Mouse (Mus musculus) gastrocnemius, postnatal 36 days (tissue): Measurements from ENCODE around the gene Pold1. TPM values are rescaled to one million over a fixed set of nuclear protein-coding genes. Genes with fewer than 3 reads are reported as not detected.

Source experiments
- DNase-seq, 2 experiments: peaks; one replicate each; pipeline ENCODE4 v3.0.0; 2022
- intact Hi-C: fragments of 180-260 bp; cut with DNase I; formaldehyde crosslinking; loops from one replicate; pipeline ENCODE4 v1.15.1; 2025
- long read RNA-seq, 2 experiments: library from polyadenylated mRNA; stranded (forward); transcript quantifications; one replicate each; pipeline ENCODE4 v2.0.0; 2021
- total RNA-seq, 2 experiments: library from RNA; stranded (reverse); gene quantifications; 2 replicates each; pipeline ENCODE4 v1.2.3; 2021

Pold1 gene
- 1 to 10 TPM; 5.6 to 6.7 TPM for total RNA-seq
- long read RNA-seq, experiment 1, partial matches to known transcripts, result 0 of 2 reads
- long read RNA-seq, experiment 1, other reads (novel, unspliced or antisense), result 1 of 2 reads
- long read RNA-seq, experiment 2, partial matches to known transcripts, result 3 of 5 reads
- long read RNA-seq, experiment 2, other reads (novel, unspliced or antisense), result 0 of 5 reads

DNA sequence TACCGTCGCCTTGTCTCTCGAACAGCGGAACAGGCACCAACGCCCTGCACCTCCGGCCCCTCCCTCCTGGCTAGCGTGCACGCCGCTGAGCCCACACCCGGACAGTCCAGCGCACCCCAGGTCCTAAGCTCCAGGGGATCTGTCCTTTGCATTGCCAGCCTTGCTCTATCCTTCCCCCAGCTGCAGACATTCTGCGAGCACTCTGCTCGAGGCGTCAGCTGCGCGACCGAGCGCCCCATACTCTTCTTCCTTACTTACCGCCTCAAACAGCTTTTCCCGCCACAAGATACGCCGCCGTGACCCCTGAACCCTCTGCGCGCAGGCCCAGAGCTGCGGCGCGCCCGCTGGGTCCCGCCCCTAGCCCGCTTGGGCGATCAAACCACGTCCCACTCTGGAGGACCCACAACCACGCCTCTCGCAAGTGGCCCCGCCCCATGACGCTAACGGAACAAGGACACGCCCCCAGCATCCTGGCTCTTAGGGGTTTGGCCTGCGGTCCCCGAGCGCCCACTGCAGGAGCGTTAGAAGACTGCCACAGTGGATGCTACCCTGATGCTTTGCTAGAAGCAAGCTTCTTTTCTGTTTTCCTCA is at the start of gene Pold1:
Pold1 (minus strand) TSS at position 353 of the 591 bp plus-strand sequence.
- DNase-seq, result peak; percentile 100
- intact Hi-C loops, result no loop called here

DNA sequence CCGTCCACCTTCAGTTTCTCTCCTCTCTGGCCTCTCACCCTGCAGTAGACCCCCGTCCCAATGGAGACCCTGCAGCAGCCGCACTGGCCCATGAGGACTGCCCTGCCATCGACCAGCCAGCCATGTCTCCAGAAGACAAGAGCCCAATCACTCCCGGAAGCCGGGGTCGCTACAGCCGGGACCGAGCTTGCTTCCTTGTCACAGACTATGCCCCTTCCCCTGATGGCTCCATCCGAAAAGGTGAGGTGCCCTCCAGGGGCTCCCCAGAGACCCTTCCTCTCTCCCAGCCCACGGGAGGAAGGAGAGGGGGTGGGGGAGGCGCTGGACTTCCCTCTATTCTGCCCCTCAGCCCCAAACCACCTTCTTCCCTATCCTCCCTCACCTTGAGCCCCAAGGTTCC is 49.7 kb upstream of the Pold1 start:
- intact Hi-C loops, result no loop called here
- no peak for DNase-seq

DNA sequence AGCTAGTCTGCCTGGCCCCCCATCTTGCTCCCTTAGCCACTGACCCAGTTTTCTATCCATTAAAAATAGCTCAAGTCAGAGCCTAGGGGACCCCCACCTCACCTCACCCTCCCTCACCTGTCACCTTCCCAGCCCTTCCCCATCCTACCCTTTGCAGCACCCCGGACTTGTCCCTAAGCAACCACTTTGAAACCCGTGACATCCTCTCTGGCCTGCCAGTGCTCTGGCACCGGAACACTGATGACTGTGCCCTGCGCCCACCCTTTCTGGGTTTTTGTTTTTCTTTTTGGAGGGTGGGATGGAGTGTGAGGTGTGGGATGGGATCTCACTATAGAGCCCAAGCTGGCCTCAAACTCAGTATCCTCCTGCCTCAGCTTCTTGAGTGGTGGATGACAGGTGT is 49.0 kb upstream of the Pold1 start:
- intact Hi-C loops, result no loop called here

DNA sequence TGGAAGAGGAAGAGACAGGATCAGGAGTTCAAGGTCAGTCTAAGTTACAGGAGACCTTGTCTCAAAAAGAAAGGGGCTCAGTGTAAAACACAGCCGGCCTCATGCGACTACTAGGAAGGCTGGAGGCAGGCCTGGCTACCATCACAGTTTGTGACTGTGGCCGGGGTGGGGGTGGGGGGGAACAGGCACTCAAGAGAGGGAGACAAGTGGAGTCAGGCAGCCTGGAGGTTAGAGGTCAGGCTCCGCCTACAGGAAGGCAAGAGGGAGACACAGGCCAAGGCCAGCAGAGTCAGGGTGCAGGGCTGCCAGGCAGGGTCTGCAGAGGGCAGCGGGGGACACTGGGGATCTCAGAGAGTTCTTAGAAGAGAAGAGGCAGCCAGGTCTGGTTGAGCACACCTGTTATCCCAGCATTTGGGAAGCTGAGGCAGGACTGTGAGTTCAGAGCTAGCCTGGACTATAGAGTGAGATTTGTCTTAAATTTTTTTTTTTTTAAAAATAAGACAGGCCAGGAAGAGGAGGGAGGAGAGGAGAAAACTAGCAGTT is 48.4 kb upstream of the Pold1 start:
- intact Hi-C loops, result no loop called here
- DNase-seq, result no peak

More for the DNA sequence above, 49.0 kb upstream of the Pold1 start:
- no peak for DNase-seq

DNA sequence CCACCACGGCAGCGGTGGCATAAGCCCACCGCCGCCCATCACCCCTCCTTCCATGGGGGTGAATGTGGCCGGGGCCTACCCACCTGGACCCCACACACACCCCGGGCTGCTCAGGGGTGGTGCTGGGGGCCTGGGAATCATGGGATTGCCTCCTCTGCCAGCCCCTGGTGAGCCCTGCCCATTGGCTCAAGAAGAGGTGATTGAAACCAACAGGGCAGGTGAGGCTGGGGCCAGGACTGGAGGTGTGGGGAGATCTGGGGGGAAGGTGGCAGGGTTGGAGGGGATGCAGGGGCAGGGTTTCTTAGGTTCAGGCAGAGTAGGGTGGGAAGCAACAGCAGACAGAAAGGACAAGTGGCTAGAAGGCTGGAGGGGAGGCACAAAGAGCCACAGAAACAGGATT is 47.4 kb upstream of the Pold1 start:
- intact Hi-C loops, result no loop called here
- no peak for DNase-seq

DNA sequence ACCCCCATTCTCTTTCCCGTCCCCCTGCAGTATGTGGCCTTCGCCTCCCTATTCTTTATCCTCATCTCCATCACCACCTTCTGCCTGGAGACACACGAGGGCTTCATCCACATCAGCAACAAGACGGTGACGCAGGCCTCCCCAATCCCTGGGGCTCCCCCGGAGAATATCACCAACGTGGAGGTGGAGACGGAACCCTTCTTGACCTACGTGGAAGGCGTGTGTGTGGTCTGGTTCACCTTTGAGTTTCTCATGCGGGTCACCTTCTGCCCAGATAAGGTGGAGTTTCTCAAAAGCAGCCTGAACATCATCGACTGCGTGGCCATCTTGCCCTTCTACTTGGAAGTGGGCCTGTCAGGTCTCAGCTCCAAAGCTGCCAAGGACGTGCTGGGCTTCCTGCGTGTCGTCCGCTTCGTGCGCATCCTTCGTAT is 46.5 kb upstream of the Pold1 start:
- intact Hi-C loops, result no loop called here
- no peak for DNase-seq

DNA sequence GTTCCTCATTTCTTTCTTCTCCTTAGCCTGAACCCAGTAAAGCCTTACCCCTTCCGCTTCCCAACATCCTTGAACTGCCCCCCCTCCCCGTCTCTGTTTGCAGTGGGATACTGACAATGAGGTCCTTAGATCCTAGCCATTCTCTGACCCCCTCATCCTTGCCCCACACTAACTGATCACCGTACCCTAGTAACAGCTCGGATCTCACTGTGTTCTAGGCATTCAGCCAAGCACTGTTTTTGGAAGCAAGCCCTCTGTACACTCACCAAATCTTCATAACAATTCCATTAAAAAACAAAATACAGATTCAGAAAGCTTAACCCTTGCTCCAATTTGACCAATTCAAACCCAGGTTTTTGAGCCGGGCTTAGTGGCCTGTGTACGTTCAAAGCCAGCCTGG is 45.6 kb upstream of the Pold1 start:
- intact Hi-C loops, result no loop called here
- no peak for DNase-seq

DNA sequence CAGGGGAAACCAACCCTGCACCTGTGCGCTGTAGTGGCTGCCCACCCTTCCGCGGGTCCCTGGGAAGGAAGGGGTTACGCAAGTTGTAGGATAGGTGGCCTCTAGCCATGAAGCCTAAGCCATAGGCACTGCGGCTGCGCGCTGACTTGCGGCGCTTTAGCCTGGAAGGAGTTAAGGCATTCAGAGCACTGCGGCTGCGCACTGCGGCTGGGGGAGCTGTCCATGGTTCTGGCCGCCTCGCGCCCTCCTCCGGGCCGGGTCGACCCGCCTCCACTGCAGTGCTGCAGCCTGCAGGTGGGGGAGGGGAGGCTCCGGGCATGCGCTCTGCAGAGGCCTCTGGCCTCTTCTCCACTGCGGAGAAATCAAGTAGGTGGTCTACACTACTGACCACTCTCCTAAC is 45.1 kb upstream of the Pold1 start:
- peak; percentile 51 to 68 for DNase-seq
- intact Hi-C loops, result no loop called here

DNA sequence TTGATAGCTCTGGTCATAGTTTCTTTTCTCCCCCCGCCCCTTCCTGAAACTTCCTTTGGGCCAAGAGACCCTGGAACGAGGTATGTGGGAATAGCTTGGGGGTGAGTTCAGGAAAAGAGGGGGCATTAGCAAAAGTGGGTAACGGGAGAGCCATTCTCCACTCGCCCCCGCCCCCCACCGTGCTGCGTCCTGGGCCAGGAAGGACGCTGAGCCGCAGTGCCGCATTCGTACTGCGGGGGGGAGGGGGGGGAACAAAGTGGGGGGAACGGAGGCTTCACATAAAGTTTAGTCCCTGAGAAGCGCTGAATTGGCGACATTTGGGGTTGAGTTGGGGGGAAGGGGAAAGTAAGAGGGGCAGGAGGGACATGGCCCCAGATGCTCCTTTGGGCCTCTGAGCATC is 44.4 kb upstream of the Pold1 start:
- no peak for DNase-seq
- intact Hi-C loops, result no loop called here

DNA sequence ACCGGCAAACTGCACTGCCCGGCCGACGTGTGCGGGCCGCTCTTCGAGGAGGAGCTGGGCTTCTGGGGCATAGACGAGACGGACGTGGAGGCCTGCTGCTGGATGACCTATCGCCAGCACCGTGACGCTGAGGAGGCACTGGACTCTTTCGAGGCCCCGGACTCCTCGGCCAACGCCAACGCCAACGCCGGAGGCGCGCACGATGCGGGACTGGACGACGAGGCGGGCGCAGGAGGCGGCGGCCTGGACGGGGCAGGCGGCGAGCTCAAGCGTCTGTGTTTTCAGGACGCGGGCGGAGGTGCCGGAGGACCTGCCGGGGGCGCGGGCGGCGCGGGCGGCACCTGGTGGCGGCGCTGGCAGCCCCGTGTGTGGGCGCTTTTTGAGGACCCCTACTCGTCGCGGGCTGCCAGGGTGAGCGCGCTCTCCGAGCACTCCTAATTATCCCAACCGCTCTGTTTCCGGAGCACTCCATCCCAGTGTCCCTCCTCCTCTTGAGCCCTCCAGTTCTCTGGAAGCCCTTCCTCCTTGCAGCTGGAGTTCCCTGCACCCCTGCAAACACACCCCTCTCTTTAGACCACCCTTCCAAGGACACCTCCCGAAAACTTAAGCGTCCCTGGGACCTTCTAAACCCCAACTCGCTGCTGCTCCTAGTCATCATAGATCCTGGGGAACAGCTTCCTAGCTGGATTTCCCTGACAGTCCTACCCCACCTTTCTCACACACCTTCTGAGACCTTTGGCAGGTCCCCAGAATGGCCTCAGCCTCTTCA is 42.9 kb upstream of the Pold1 start:
- intact Hi-C loops, result no loop called here
- no peak for DNase-seq

DNA sequence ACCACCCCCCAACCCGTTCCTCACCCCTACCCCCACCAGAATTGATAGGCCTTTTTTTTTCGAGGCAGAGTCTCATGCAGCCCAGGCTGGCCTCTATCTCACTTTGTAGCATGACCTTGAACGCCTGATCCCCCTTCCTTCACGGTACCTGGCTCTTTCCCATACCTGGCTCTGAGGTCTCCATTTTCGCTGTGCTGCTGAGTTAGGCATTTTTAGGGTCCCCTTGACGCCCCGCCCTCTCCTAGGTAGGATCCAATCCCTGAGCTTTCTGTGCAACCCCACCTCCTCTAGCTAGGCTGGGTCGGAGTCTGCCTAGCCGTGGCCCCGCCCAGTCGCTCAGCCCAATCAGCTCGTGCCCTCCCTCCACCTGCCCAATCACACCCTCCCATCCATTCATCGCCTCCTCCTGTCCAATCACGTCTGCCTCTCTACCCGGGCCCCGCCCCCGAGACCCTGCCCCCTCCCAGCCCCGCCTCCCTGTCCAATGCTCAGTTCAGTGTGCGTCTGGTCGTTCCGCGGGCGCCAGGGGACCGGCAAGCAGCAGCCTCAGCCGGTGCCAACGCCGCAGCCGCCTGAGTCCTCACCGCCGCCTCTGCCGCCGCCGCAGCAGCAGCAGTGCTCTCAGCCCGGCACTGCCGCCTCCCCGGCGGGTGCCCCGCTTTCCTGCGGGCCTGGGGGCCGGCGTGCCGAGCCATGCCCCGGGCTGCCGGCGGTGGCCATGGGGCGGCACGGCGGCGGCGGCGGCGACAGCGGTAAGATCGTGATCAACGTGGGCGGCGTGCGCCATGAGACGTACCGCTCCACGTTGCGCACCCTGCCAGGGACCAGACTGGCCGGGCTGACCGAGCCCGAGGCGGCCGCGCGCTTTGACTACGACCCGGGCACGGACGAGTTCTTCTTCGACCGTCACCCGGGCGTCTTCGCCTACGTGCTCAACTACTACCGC is 42.0 kb upstream of the Pold1 start, which contains the start of gene Kcnc3:
Kcnc3 (plus strand) TSS at position 263 of the 946 bp plus-strand sequence.
- DNase-seq, result peak; percentile 55 to 78
- intact Hi-C loops, result no loop called here

DNA sequence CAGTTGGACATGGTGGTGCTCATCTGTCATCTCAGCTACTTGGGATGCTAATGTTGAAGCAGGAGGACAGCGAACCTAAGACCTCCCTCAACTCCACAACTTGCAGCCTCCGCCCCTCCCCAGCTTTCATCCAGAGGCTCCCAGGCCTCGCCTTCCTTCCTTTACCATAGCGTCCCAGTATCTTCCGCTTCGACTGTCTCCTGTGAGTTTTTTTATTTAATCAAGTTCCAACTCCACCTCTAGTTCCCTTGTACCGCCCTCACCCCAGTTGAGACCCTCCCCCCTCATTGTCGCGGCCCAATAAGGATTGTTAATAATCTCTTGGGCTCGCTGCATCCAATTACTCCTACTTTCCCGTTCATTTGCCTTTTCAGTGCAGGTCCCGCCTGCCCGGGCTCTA is 41.3 kb upstream of the Pold1 start:
- intact Hi-C loops, result no loop called here
- DNase-seq, result no peak

DNA sequence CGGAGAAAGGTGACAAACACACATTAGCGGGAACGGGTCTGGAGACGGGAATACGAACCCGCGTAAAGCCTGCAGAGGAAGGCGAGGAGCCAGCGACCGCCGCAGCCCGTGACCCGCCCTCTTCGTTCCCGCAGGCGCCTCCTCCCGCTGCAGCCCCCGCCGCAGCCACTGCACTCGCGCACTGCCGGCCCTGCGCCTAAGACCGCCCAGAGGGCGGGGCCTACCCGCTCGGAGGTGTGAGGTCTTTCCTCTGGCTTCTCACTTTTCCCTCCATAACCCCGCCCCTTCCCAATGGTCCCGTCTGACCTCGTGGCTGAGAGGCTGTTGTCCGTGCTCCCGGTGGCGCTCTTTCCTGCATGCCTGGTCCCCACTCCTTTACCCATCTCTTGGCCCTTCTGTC is 40.5 kb upstream of the Pold1 start:
- DNase-seq, result peak; percentile 37 to 58
- intact Hi-C loops, result no loop called here

DNA sequence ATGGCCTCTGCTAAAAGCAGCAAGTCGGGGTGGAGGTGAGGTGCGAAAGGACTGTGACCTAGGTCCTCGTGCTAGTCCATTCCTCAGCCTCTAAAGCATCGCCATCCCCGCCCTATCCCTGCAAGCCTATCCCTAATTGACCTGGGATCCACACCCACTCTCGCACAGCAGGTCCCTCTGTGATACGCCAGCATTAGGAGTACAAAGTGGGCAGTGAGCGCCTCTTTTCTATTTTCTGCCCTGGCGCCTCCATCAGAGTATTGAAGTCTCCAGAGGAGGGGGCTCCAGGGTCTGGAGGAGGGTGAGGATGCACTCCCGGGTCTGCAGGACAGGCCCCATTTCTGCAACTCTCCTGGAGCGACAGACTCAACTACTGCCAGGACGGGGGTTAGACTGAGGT is 39.7 kb upstream of the Pold1 start:
- intact Hi-C loops, result no loop called here
- no peak for DNase-seq

DNA sequence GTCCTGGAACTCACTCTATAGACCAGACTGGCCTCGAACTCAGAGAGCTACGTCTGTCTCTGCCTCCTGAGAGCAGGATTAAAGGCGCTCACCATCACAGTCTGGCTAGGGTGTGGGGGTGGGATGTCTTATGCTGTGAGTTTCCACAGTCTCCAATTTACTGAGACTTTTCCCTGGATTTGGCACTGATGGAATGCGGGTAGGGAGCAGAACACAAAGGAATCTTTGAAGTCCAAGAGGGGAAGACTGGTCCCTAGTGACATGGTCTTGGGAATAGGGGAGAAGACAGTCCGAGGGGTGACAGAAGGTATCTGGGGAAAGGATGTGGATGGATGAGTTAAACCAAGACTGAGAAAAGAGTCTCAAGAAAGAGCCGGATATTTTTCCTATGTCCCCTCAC is 39.0 kb upstream of the Pold1 start:
- no peak for DNase-seq
- intact Hi-C loops, result no loop called here

DNA sequence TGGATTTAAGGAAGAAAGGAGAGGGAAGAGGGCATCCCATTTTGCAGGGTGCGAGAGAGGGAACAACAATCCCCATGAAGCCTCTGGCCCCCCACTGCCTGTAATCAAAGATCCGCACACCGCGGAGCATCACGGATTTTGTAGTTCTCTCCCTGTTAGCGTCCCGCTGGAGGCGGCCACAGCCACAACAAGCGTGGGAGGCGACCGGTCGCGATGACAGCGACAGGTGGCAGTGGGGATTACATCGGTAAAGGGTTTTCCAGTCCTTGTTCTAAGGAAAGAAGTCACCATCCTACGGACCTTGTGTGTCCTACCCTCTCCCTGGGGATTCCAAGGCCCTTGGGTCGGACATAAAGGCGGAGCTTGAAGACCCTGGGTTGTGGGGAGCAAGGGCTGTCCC is 38.3 kb upstream of the Pold1 start:
- intact Hi-C loops, result no loop called here
- no peak for DNase-seq

DNA sequence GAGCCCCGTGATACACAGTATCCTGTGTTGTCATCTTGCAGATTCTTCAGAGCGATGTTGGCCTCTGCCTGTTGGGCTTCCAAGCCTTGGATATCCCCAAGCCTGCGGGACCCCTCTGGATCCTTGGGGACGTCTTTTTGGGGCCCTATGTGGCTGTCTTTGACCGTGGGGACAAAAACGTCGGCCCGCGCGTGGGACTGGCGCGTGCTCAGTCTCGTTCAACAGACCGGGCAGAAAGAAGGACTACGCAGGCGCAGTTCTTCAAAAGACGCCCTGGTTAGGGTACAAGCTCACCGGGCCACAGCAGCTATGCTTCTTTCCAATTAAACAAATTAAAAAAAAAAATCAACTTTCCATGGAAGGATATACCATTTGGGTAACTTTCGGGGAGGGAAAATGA is 37.9 kb upstream of the Pold1 start:
- intact Hi-C loops, result no loop called here

DNA sequence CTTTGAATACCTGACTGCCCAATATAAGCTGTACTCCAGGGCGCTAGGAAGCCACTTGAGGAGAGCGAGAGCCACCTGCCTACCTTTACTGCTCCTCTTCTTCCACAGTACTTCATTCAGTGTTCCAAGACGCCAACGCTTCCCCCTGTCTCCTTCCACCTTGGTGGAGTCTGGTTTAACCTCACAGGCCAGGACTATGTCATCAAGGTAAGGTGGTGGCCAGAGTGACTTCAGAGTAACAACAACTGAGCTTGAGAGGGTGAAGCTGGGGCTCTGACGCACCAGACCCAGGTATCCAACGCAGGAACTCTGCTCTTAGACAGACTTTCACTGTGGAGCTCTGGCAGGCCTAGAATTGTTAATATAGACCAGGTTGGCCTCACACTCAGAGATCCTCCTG is 37.0 kb upstream of the Pold1 start:
- intact Hi-C loops, result no loop called here
- no peak for DNase-seq

More for the DNA sequence above, 37.9 kb upstream of the Pold1 start:
- no peak for DNase-seq

DNA sequence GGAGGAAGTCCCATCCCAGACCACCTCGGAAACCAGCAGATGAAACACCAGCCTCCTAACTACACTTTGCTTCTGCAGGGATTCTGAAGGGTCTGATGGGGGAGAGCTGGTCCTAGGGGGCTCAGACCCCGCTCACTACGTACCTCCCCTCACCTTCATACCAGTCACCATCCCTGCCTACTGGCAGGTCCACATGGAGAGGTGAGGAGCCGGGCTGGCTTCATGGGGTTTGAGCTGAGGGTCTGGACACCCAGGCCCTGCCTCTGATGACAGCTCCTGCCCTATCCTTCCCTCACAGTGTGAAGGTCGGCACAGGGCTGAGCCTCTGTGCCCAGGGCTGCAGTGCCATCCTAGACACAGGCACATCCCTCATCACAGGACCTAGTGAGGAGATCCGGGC is 36.3 kb upstream of the Pold1 start:
- no peak for DNase-seq
- intact Hi-C loops, result no loop called here

DNA sequence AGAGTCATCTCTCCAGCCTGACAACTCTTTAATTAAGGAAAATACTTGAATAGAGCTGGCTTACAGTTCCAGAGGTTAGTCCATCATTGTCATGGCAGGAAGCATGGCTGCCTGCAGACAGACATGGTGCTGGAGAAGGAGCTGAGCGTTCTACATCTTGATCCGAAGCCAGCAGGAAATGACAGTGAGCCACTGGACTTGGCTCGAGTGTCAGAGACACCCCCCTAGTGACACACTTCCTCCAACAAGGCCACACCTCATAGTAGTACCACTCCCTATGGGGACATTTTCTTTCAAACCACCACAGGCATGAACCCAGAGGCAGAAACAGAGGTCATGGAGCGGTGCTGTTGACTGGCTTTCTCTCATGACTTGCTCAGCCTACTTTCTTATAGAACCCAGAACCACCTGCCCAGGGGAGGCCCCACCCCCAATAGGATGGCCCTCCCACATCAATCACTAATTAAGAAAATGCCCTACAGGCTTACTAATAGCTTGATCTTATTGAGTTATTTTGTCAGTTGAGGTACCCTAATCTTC is 35.7 kb upstream of the Pold1 start:
- intact Hi-C loops, result no loop called here
- DNase-seq, result no peak
